In the genomic region with DNA sequence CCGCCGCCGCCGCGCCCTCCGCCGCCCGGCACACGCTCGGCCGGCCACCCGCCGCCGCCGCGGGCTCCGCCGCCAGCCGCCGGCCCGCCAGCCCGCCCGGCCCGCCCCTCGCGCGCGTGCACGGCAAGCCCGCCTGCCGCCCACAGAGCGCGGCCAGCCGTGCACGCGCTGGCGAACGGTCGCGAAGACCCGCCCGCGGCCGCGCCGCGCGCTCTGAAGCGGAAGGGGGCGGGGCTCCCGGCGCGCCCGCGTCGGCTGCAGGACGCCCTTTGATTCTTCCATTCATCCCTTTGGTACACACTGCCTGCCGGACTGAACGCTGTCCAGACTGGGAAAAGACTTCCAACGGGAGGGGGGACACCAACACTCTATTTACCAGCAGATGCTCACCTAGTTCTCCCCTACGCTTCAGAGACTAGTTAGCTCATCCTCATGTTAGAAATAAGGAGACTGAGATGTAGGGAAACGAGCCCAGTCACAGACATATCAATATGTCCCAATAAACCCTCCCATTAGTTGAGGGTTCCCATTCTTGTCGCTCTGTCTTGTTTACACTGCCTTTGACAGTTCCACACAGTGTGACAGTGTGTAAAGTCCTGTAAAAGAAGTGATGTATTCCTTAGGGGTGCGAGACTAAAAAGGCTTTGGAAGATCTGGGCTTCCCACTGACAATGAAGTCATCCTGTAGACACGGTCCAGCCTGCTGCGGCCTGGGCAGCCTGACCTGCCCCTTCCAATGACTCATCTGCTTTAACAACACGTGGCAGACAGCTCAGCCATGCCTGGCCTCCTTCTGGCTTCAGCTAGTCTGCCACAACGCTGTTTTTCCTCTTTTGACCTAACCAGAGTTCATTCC, we compare ENCODE assay signal across 8 mouse cellular contexts. TPM values are rescaled to one million over a fixed set of nuclear protein-coding genes. Genes with fewer than 3 reads are reported as not detected.
DNase-seq lines count a peak whose midpoint lies in the region; ATAC-seq and TF ChIP-seq lines count a peak whose summit lies in the region.

A gene (minus strand): TSS at position 58 of the 856 bp plus-strand sequence.

- peak within 1 kb of the TSS; percentile 94 for H3K9ac ChIP-seq in embryonic facial prominence, embryonic 13.5 days
- H3K9ac ChIP-seq in heart, adult 2 months (ENCODE audit: low read depth, low read length) = peak within 1 kb of the TSS; percentile 95
- peak within 1 kb of the TSS; percentile 95 for H3K9ac ChIP-seq in limb, embryonic 13.5 days
- peak within 1 kb of the TSS; percentile 92 for H3K9ac ChIP-seq in midbrain, embryonic 16.5 days (ENCODE audit: low read depth, low read length)

- intact Hi-C loops in heart, adult 2 months (cut with DNase I) = loop anchor here (5.0 kb wide), 1 partner anchor 93 kb away; a partner anchor contains a TSS

- peaks cover 16% of the 10 kb centered on the region; the same call in 1 of the 2 replicates for H3K4me1 ChIP-seq in embryonic facial prominence, embryonic 13.5 days
- H3K4me1 ChIP-seq in heart, adult 2 months (ENCODE audit: control insufficient read depth, insufficient read depth, low read length) = peaks cover 5% of the 10 kb centered on the region
- H3K4me1 ChIP-seq in limb, embryonic 13.5 days = peaks cover 18% of the 10 kb centered on the region
- peaks cover 18% of the 10 kb centered on the region for H3K4me1 ChIP-seq in midbrain, embryonic 16.5 days (ENCODE audit: control insufficient read depth, insufficient read depth, low read length)

- no peaks in the 10 kb centered on the region for H3K27me3 ChIP-seq in embryonic facial prominence, embryonic 13.5 days
- H3K27me3 ChIP-seq in heart, adult 2 months (ENCODE audit: control insufficient read depth, insufficient read depth, low read length) = no peaks in the 10 kb centered on the region
- H3K27me3 ChIP-seq in limb, embryonic 13.5 days = no peaks in the 10 kb centered on the region
- H3K27me3 ChIP-seq in midbrain, embryonic 16.5 days (ENCODE audit: control insufficient read depth, insufficient read depth, low read depth, low read length) = no peaks in the 10 kb centered on the region

- TF ChIP-seq CTCF in heart, adult 2 months (IDR thresholded peaks at IDR 0.05) = no peak

- peak within 1 kb of the TSS; percentile 88 for H3K27ac ChIP-seq in embryonic facial prominence, embryonic 13.5 days
- peak within 1 kb of the TSS; percentile 79 for H3K27ac ChIP-seq in heart, adult 2 months
- H3K27ac ChIP-seq in limb, embryonic 13.5 days = peak within 1 kb of the TSS; percentile 82
- H3K27ac ChIP-seq in midbrain, embryonic 16.5 days (ENCODE audit: low read length) = peak within 1 kb of the TSS; percentile 93

- 0 out of 2 replicates have a peak, but pooled peaks have one; percentile 14 for TF ChIP-seq EP300 in heart, adult 2 months (IDR thresholded peaks at IDR 0.05; ENCODE audit: insufficient read depth, low read depth, low read length)

- no peaks in the 10 kb centered on the region for H3K36me3 ChIP-seq in embryonic facial prominence, embryonic 13.5 days
- H3K36me3 ChIP-seq in heart, adult 2 months (ENCODE audit: control insufficient read depth, insufficient read depth, low read length) = peaks cover 2% of the 10 kb centered on the region; the same call in 1 of the 2 replicates
- H3K36me3 ChIP-seq in limb, embryonic 13.5 days = no peaks in the 10 kb centered on the region
- H3K36me3 ChIP-seq in midbrain, embryonic 16.5 days (ENCODE audit: control insufficient read depth, insufficient read depth, low read length) = no peaks in the 10 kb centered on the region

- peak within 1 kb of the TSS; percentile 97 for H3K4me3 ChIP-seq in embryonic facial prominence, embryonic 13.5 days
- H3K4me3 ChIP-seq in heart, adult 2 months = peak within 1 kb of the TSS; percentile 86
- H3K4me3 ChIP-seq in limb, embryonic 13.5 days = peak within 1 kb of the TSS; percentile 94
- peak within 1 kb of the TSS; percentile 98 for H3K4me3 ChIP-seq in midbrain, embryonic 16.5 days (ENCODE audit: low read depth, low read length)

- peak within 1 kb of the TSS; percentile 70 for H3K4me2 ChIP-seq in embryonic facial prominence, embryonic 13.5 days
- H3K4me2 ChIP-seq in limb, embryonic 13.5 days (replicated peaks) = peak within 1 kb of the TSS; percentile 72
- H3K4me2 ChIP-seq in midbrain, embryonic 16.5 days (ENCODE audit: low read length) = peak within 1 kb of the TSS; percentile 69

- H3K79me2 ChIP-seq in heart, adult 2 months (replicated peaks; ENCODE audit: control insufficient read depth, insufficient read depth, low read length) = no peaks in the 10 kb centered on the region

- TF ChIP-seq POLR2A in heart, adult 2 months (IDR thresholded peaks at IDR 0.05; ENCODE audit: insufficient read depth, low read depth, low read length) = no peak

- WGBS in embryonic facial prominence, embryonic 13.5 days = 8% methylated on average over 18 of the region's 68 CpGs
- WGBS in heart, adult 2 months = 21% methylated on average over 65 of the region's 68 CpGs
- 4% methylated on average over 34 of the region's 68 CpGs for WGBS in limb, embryonic 13.5 days
- WGBS in midbrain, embryonic 16.5 days = 1% methylated on average over 41 of the region's 68 CpGs

- ATAC-seq in embryonic facial prominence, embryonic 13.5 days (ENCODE audit: insufficient number of reproducible peaks, insufficient read depth, low FRiP score, low TSS enrichment, low read depth) = peak; percentile 81
- ATAC-seq in limb, embryonic 13.5 days (ENCODE audit: low FRiP score, low read depth) = peak; percentile 90
- ATAC-seq in midbrain, embryonic 16.5 days = peak; percentile 90

- peak; percentile 90 for DNase-seq in 3134 (ENCODE audit: extremely low read depth, insufficient read length, low spot score)
- peak; percentile 89 to 95 for DNase-seq in adrenal gland, postnatal 36 days
- peak; percentile 92 to 93 for DNase-seq in heart, adult 2 months
- peak; percentile 78 to 83 for DNase-seq in kidney, adult 8-10 months
- DNase-seq in spleen, postnatal 10 days (ENCODE audit: low spot score in 2 of 2) = peak; percentile 68 to 88

- no peaks in the 10 kb centered on the region for H3K9me3 ChIP-seq in embryonic facial prominence, embryonic 13.5 days
- H3K9me3 ChIP-seq in limb, embryonic 13.5 days = no peaks in the 10 kb centered on the region
- no peaks in the 10 kb centered on the region for H3K9me3 ChIP-seq in midbrain, embryonic 16.5 days (replicated peaks; ENCODE audit: control insufficient read depth, low read length, poor library complexity, severe bottlenecking)

RNA-seq across cellular contexts. Expression of the gene that starts here (rescaled TPM):
- total RNA-seq in adrenal gland, postnatal 36 days (2021) = 10 to 100 TPM; 37.2 to 44.0 TPM
- 14.3 and 16.5 TPM in 2 replicates for polyA plus RNA-seq in embryonic facial prominence, embryonic 13.5 days (2015; fragmentation: Nextera tagmentation; extraction: Ambion mirVana)
- 100 to 1,000 TPM; 108 to 136 TPM for total RNA-seq in heart, adult 2 months (2021)
- 144 and 149 TPM in 2 replicates for polyA plus RNA-seq in heart, adult 2 months (2012; rRNA removed)
- polyA plus RNA-seq in limb, embryonic 13.5 days (2015; fragmentation: Nextera tagmentation; extraction: Ambion mirVana) = 14.7 and 15.1 TPM in 2 replicates
- polyA plus RNA-seq in midbrain, embryonic 16.5 days (2015; fragmentation: Nextera tagmentation; extraction: Ambion mirVana) = 47.2 and 52.4 TPM in 2 replicates

Comparison
In these comparisons a context has a peak if more than half of its experiments do, and no peak if none do; other contexts are left out.
1. Peak in every context shown above with its lines: DNase-seq, ATAC-seq, H3K4me3 ChIP-seq and H3K27ac ChIP-seq.